Mouse (Mus musculus) bone marrow, adult 2 months (tissue): ENCODE measurements around the gene Pds5b.
"Not testable (repeated sequence)": the region's sequence is repeated elsewhere in the genome, so short reads cannot be mapped to it uniquely, and the experiment has no call there.

Source experiments
- CTCF ChIP-seq: fragments of 200-500 bp; IDR thresholded peaks from 2 replicates; pipeline ENCODE4 v1.5.1; 2011; ENCODE audit warnings: low read length, control low read depth; ENCODE audit not compliant: control insufficient read depth, insufficient read depth
- POLR2A ChIP-seq: fragments of 200-500 bp; IDR thresholded peaks from 2 replicates; pipeline ENCODE4 v1.6.1; 2011; ENCODE audit warnings: low read depth, mild to moderate bottlenecking, control low read depth, low read length, borderline replicate concordance; ENCODE audit not compliant: control insufficient read depth

GRCm38 (mm10) chr5:150660296-150660695 lies 13.2 kb upstream of the Pds5b start:
- TF ChIP-seq CTCF, POLR2A: not testable (repeated sequence)
